In the genomic region with DNA sequence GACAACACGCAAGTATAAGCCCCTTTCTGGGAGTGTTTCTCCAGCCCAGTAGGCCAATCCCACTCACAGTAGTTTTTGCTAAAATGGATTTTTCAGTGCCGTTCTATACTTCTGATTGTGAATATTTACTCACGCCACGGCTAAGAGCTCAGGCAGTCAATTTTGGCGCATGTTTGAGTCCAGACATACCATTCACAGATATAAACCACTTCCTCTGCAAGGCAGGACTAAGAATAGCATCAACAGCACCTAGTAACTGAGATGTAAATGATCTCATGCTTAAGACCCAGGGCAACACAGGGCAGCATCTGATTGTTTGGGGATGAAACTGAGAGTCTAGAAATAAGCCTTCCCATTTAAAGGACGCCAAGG, we compare ENCODE assay signal across 8 mouse cellular contexts. TPM values are rescaled to one million over a fixed set of nuclear protein-coding genes. Genes with fewer than 3 reads are reported as not detected.
DNase-seq lines count a peak whose midpoint lies in the region; ATAC-seq and TF ChIP-seq lines count a peak whose summit lies in the region.

A gene (minus strand): TSS at position 19 of the 372 bp plus-strand sequence.

- TF ChIP-seq POLR2A in small intestine, adult 2 months (IDR thresholded peaks at IDR 0.05; ENCODE audit: low read depth, low read length): no peak

- TF ChIP-seq CTCF in small intestine, adult 2 months (IDR thresholded peaks at IDR 0.05; ENCODE audit: extremely low read depth, insufficient read length, insufficient replicate concordance, low read depth, low read length): no peak

- no peaks in the 10 kb centered on the region for H3K27me3 ChIP-seq in forebrain, embryonic 11.5 days (ENCODE audit: control insufficient read depth, insufficient read depth, low read length)
- H3K27me3 ChIP-seq in liver, embryonic 11.5 days (replicated peaks; ENCODE audit: control insufficient read depth, insufficient read depth, low read length): no peaks in the 10 kb centered on the region
- no peaks in the 10 kb centered on the region for H3K27me3 ChIP-seq in small intestine, adult 2 months (ENCODE audit: control insufficient read depth, insufficient read depth, low read length)

- intact Hi-C loops in left cerebral cortex, postnatal 10 days (cut with DNase I): no loop called here

- H3K36me3 ChIP-seq in forebrain, embryonic 11.5 days (ENCODE audit: control insufficient read depth, insufficient read depth, low read length): no peaks in the 10 kb centered on the region
- no peaks in the 10 kb centered on the region for H3K36me3 ChIP-seq in liver, embryonic 11.5 days (ENCODE audit: control insufficient read depth, insufficient read depth, low read length)
- H3K36me3 ChIP-seq in small intestine, adult 2 months (ENCODE audit: control insufficient read depth, insufficient read depth, low read length): no peaks in the 10 kb centered on the region

- H3K9ac ChIP-seq in forebrain, embryonic 11.5 days (ENCODE audit: low read length): peak within 1 kb of the TSS; percentile 70
- peak within 1 kb of the TSS; percentile 61 for H3K9ac ChIP-seq in liver, embryonic 11.5 days (ENCODE audit: low read depth, low read length)

- H3K9me3 ChIP-seq in forebrain, embryonic 11.5 days (ENCODE audit: control insufficient read depth, low read length): no peaks in the 10 kb centered on the region
- no peaks in the 10 kb centered on the region for H3K9me3 ChIP-seq in liver, embryonic 11.5 days (ENCODE audit: control insufficient read depth, low read length)

- H3K4me3 ChIP-seq in forebrain, embryonic 11.5 days (ENCODE audit: low read depth, low read length): peak within 1 kb of the TSS; percentile 80
- H3K4me3 ChIP-seq in liver, embryonic 11.5 days (ENCODE audit: low read depth, low read length): peak within 1 kb of the TSS; percentile 67
- H3K4me3 ChIP-seq in small intestine, adult 2 months (ENCODE audit: low read depth, low read length): peak within 1 kb of the TSS; percentile 82

- DNase-seq in left cerebral cortex, postnatal 10 days (ENCODE audit: extremely low spot score in 1 of 2, low spot score in 2 of 2): no peak
- DNase-seq in left cerebral cortex, adult 11 months (ENCODE audit: low spot score): no peak
- DNase-seq in ZHBTc4 (ENCODE audit: low read depth, low spot score): peak; percentile 28
- no peak for DNase-seq in forebrain, embryonic 11.5 days (ENCODE audit: low spot score)
- no peak for DNase-seq in liver, embryonic 11.5 days (ENCODE audit: low spot score)
- no peak for DNase-seq in c-Kit-positive CD71-positive TER-119-positive erythroid progenitor cells, embryonic 14.5 days (ENCODE audit: low spot score)
- DNase-seq in cerebellum, postnatal 36 days: no peak

- H3K4me1 ChIP-seq in forebrain, embryonic 11.5 days (replicated peaks; ENCODE audit: control insufficient read depth, insufficient read depth, low read length): peaks cover 3% of the 10 kb centered on the region; the same call in 1 of the 2 replicates
- peaks cover 14% of the 10 kb centered on the region for H3K4me1 ChIP-seq in liver, embryonic 11.5 days (replicated peaks; ENCODE audit: control insufficient read depth, insufficient read depth, low read length)
- H3K4me1 ChIP-seq in small intestine, adult 2 months (ENCODE audit: control insufficient read depth, insufficient read depth, insufficient read length, low read length): peaks cover 8% of the 10 kb centered on the region; the same call in 1 of the 2 replicates

- H3K27ac ChIP-seq in forebrain, embryonic 11.5 days (ENCODE audit: low read depth, low read length): peak within 1 kb of the TSS; percentile 67; the same call in 1 of the 2 replicates
- H3K27ac ChIP-seq in liver, embryonic 11.5 days (ENCODE audit: low read depth, low read length): peak within 1 kb of the TSS; percentile 33
- H3K27ac ChIP-seq in small intestine, adult 2 months (ENCODE audit: insufficient read depth, low read depth, low read length): peak within 1 kb of the TSS; percentile 93

- H3K4me2 ChIP-seq in forebrain, embryonic 11.5 days (ENCODE audit: low read depth, low read length, severe bottlenecking): peak within 1 kb of the TSS; percentile 57
- H3K4me2 ChIP-seq in liver, embryonic 11.5 days: peak within 1 kb of the TSS; percentile 68

- 16% methylated on average over 6 of the region's 6 CpGs for WGBS in forebrain, embryonic 11.5 days
- 13% methylated on average over 6 of the region's 6 CpGs for WGBS in liver, embryonic 11.5 days
- 9% methylated on average over 6 of the region's 6 CpGs for WGBS in small intestine, adult 2 months

- peak; percentile 57 for ATAC-seq in forebrain, embryonic 11.5 days (replicated peaks; ENCODE audit: low FRiP score)
- peak; percentile 30; the same call in 1 of the 2 replicates for ATAC-seq in liver, embryonic 11.5 days (replicated peaks; ENCODE audit: low FRiP score)

RNA-seq across cellular contexts. Expression of the gene that starts here (rescaled TPM):
- total RNA-seq in left cerebral cortex, postnatal 10 days (2021): 10 to 100 TPM; 12.5 to 13.2 TPM
- polyA plus RNA-seq in forebrain, embryonic 11.5 days (2014; fragmentation: Nextera tagmentation; extraction: Ambion mirVana): 75.1 and 77.6 TPM in 2 replicates
- polyA plus RNA-seq in liver, embryonic 11.5 days (2014; fragmentation: Nextera tagmentation; extraction: Ambion mirVana): 17.9 and 19.1 TPM in 2 replicates
- 0.13 and 0.85 TPM in 2 replicates for polyA plus RNA-seq in small intestine, adult 2 months (2012; rRNA removed)

Comparison
In these comparisons a context has a peak if more than half of its experiments do, and no peak if none do; other contexts are left out.
1. RNA of the gene that starts here (polyA plus RNA-seq): 75.1 to 77.6 TPM in forebrain, embryonic 11.5 days and 17.9 to 19.1 TPM in liver, embryonic 11.5 days; 0.13 to 0.85 TPM in small intestine, adult 2 months; every median in the first group is over 10 times any median in the second.
2. H3K27ac ChIP-seq: peak in every context shown above with its lines; median percentile 93 in small intestine, adult 2 months; 67 in forebrain, embryonic 11.5 days; 33 in liver, embryonic 11.5 days.
3. Peak in every context shown above with its lines, with median percentiles within 50 percentile points of each other: H3K4me3 ChIP-seq.